Mouse (Mus musculus) liver, adult 2 months (tissue): Measurements from ENCODE around the gene Cldn13.

Experiments used
- CTCF ChIP-seq: fragments of 200-500 bp; IDR thresholded peaks from 2 replicates; pipeline ENCODE4 v1.5.1; 2011; ENCODE audit warnings: low read depth, low read length, control low read depth
- POLR2A ChIP-seq: fragments of 200-500 bp; IDR thresholded peaks from 2 replicates; pipeline ENCODE4 v1.6.1; 2011; ENCODE audit warnings: low read length, control low read depth; ENCODE audit not compliant: insufficient read depth; ENCODE audit errors: extremely low read depth

GRCm38 (mm10) chr5:134913352-134913751, 2.0 kb downstream of the Cldn13 start:
- TF ChIP-seq CTCF (no peak), POLR2A (no peak)
